Mouse (Mus musculus): ENCODE measurements around the gene Pdlim1.

DNA sequence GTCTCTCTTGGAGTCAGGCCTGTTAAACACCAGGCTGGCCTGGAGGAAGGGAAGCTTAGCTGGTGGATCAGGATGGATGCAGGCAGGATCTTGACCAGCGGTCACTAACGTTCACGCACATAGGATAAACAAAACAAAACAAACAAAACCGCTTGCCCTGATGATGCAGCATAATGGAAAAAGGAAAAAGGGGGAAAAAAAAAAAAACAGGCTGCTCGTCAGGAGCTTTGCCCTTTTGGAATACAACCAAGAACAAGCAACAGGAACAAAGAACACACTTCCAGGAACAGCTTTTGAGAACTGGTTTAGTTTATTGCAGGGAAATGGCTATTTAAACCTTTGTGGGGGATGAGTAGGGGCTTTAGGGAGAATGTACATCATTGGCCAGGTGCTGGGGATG is 50.8 kb downstream of the Pdlim1 start:
- TF ChIP-seq EP300 (IDR thresholded peaks at IDR 0.05; ENCODE audit: insufficient read depth, low read depth, low read length) (no peak), CTCF (IDR thresholded peaks at IDR 0.05; ENCODE audit: low read depth, low read length) (no peak), POLR2A (IDR thresholded peaks at IDR 0.05; ENCODE audit: insufficient read depth, low read length) (no peak)

Data from ES-Bruce4 (cell line).